Mouse (Mus musculus) heart, embryonic 16.5 days (tissue): ENCODE measurements around the gene Tex48. TPM values are rescaled to one million over a fixed set of nuclear protein-coding genes. Genes with fewer than 3 reads are reported as not detected.

Experiments used
- ATAC-seq: fragments of 200-750 bp; cut with Nextera tagmentation; replicated peaks from 2 replicates; pipeline ENCODE4 v1.8.0; 2017; ENCODE audit warnings: moderate number of reproducible peaks; ENCODE audit not compliant: insufficient read depth, low FRiP score; ENCODE audit errors: extremely low read depth
- H3K27ac ChIP-seq: fragments of 300-500 bp; sonication (generic); 2 replicates; pipeline ENCODE4 v1.5.1; 2014; ENCODE audit warnings: mild to moderate bottlenecking, low read length, control low read depth, moderate library complexity
- H3K27me3 ChIP-seq: fragments of 300-500 bp; sonication (generic); 2 replicates; pipeline ENCODE4 v1.6.1; 2014; ENCODE audit warnings: low read length, mixed read lengths; ENCODE audit not compliant: control insufficient read depth, insufficient read depth
- H3K36me3 ChIP-seq: fragments of 300-500 bp; sonication (generic); 2 replicates; pipeline ENCODE4 v1.6.1; 2014; ENCODE audit not compliant: control insufficient read depth, insufficient read depth
- H3K4me1 ChIP-seq: fragments of 300-500 bp; sonication (generic); 2 replicates; pipeline ENCODE4 v1.6.1; 2014; ENCODE audit warnings: low read length, mixed read lengths; ENCODE audit not compliant: control insufficient read depth, insufficient read depth
- H3K4me2 ChIP-seq: fragments of 300-500 bp; sonication (generic); 2 replicates; pipeline ENCODE4 v1.6.1; 2014; ENCODE audit warnings: low read depth, mild to moderate bottlenecking, control low read depth, low read length
- H3K4me3 ChIP-seq: fragments of 300-500 bp; sonication (generic); 2 replicates; pipeline ENCODE4 v1.5.1; 2014; ENCODE audit warnings: mild to moderate bottlenecking, control low read depth, low read length
- H3K9ac ChIP-seq: fragments of 300-500 bp; sonication (generic); 2 replicates; pipeline ENCODE4 v1.6.1; 2014; ENCODE audit warnings: low read length, control low read depth
- H3K9me3 ChIP-seq: fragments of 300-500 bp; sonication (generic); replicated peaks from 2 replicates; pipeline ENCODE4 v1.6.1; 2016; ENCODE audit warnings: low read length; ENCODE audit not compliant: control insufficient read depth
- WGBS: fragments of 180-500 bp; shearing (Covaris S2); extraction: QIAGEN DNeasy Blood & Tissue Kit; methylation state at CpG from one replicate; pipeline ENCODE4 v1.1.7; 2014; 5-methylcytosine and 5-hydroxymethylcytosine counted together
- polyA plus RNA-seq: library from polyadenylated mRNA; unstranded; fragments of >200 nt; fragmentation: Nextera tagmentation; extraction: Ambion mirVana; gene quantifications from 2 replicates; pipeline ENCODE4 v1.2.1, GENCODE M21; 2015

Gene Tex48
- polyA plus RNA-seq, result not detected in 2 replicates

- H3K4me3 ChIP-seq, result no peak within 1 kb of the TSS
- no peaks in the 10 kb centered on the region for H3K4me1 ChIP-seq
- H3K9me3 ChIP-seq, result no peaks in the 10 kb centered on the region
- no peak for ATAC-seq
- no peak within 1 kb of the TSS for H3K4me2 ChIP-seq
- no peaks in the 10 kb centered on the region for H3K36me3 ChIP-seq
- no peak within 1 kb of the TSS for H3K9ac ChIP-seq
- H3K27ac ChIP-seq, result no peak within 1 kb of the TSS
- H3K27me3 ChIP-seq, result no peaks in the 10 kb centered on the region
- WGBS, result 57% methylated on average over 5 of the region's 5 CpGs
These were observed at the start of gene Tex48 for GRCm38 (mm10) chr4:63622378-63622835. Gene Tex48, minus strand, starts transcription at chr4:63622428.

GRCm38 (mm10) chr4:63668255-63668654 is 46.0 kb upstream of the Tex48 start:
- Histone ChIP-seq H3K9ac (no peak overlapping the region), H3K4me2 (no peak overlapping the region), H3K27me3 (no peaks in the 10 kb centered on the region), H3K36me3 (no peaks in the 10 kb centered on the region), H3K9me3 (no peaks in the 10 kb centered on the region), H3K4me1 (no peaks in the 10 kb centered on the region), H3K27ac (no peak overlapping the region), H3K4me3 (no peak overlapping the region)
- 55% methylated on average over 4 of the region's 4 CpGs for WGBS
- ATAC-seq, result no peak

GRCm38 (mm10) chr4:63665738-63666137 is 43.5 kb upstream of the Tex48 start:
- WGBS, result 82% methylated on average over 7 of the region's 7 CpGs

GRCm38 (mm10) chr4:63663279-63663678 is 41.1 kb upstream of the Tex48 start, which contains the start of gene Gm11214:
Gene Gm11214, minus strand, starts transcription at chr4:63663379.
- no peak within 1 kb of the TSS for H3K9ac ChIP-seq
- H3K27me3 ChIP-seq, result no peaks in the 10 kb centered on the region
- 88% methylated on average over 6 of the region's 6 CpGs for WGBS
- no peak within 1 kb of the TSS for H3K4me2 ChIP-seq
- ATAC-seq, result no peak
- no peaks in the 10 kb centered on the region for H3K9me3 ChIP-seq
- no peaks in the 10 kb centered on the region for H3K36me3 ChIP-seq
- no peaks in the 10 kb centered on the region for H3K4me1 ChIP-seq
- H3K4me3 ChIP-seq, result no peak within 1 kb of the TSS
- no peak within 1 kb of the TSS for H3K27ac ChIP-seq

More at GRCm38 (mm10) chr4:63665738-63666137, 43.5 kb upstream of the Tex48 start:
- no peaks in the 10 kb centered on the region for H3K27me3 ChIP-seq
- no peak overlapping the region for H3K4me2 ChIP-seq
- no peaks in the 10 kb centered on the region for H3K4me1 ChIP-seq
- ATAC-seq, result no peak
- no peaks in the 10 kb centered on the region for H3K36me3 ChIP-seq
- H3K9ac ChIP-seq, result no peak overlapping the region
- no peaks in the 10 kb centered on the region for H3K9me3 ChIP-seq
- H3K4me3 ChIP-seq, result no peak overlapping the region
- no peak overlapping the region for H3K27ac ChIP-seq

GRCm38 (mm10) chr4:63661857-63662256 is 39.6 kb upstream of the Tex48 start:
- no peaks in the 10 kb centered on the region for H3K9me3 ChIP-seq
- no peak for ATAC-seq
- no peak overlapping the region for H3K4me3 ChIP-seq
- no peaks in the 10 kb centered on the region for H3K27me3 ChIP-seq
- H3K4me1 ChIP-seq, result no peaks in the 10 kb centered on the region
- 72% methylated on average over 1 of the region's 1 CpGs for WGBS
- no peaks in the 10 kb centered on the region for H3K36me3 ChIP-seq
- H3K4me2 ChIP-seq, result no peak overlapping the region
- H3K27ac ChIP-seq, result no peak overlapping the region
- no peak overlapping the region for H3K9ac ChIP-seq

GRCm38 (mm10) chr4:63661426-63661825 is 39.2 kb upstream of the Tex48 start:
- no peaks in the 10 kb centered on the region for H3K4me1 ChIP-seq
- no peak overlapping the region for H3K27ac ChIP-seq
- no peaks in the 10 kb centered on the region for H3K36me3 ChIP-seq
- H3K4me3 ChIP-seq, result no peak overlapping the region
- H3K27me3 ChIP-seq, result no peaks in the 10 kb centered on the region
- no peak overlapping the region for H3K9ac ChIP-seq
- no peaks in the 10 kb centered on the region for H3K9me3 ChIP-seq
- no peak overlapping the region for H3K4me2 ChIP-seq
- ATAC-seq, result no peak
- whole genome bisulfite sequencing, result 76% methylated on average over 1 of the region's 1 CpGs

- Histone ChIP-seq H3K36me3 (no peaks in the 10 kb centered on the region), H3K4me1 (no peaks in the 10 kb centered on the region), H3K27ac (no peak overlapping the region), H3K4me2 (no peak overlapping the region), H3K27me3 (no peaks in the 10 kb centered on the region), H3K9me3 (no peaks in the 10 kb centered on the region), H3K4me3 (no peak overlapping the region), H3K9ac (no peak overlapping the region)
- 83% methylated on average over 1 of the region's 1 CpGs for WGBS
- ATAC-seq, result no peak
These were observed 37.5 kb upstream of the Tex48 start for GRCm38 (mm10) chr4:63659775-63660174.

- no peak overlapping the region for H3K9ac ChIP-seq
- no peaks in the 10 kb centered on the region for H3K9me3 ChIP-seq
- 36% methylated on average over 4 of the region's 4 CpGs for WGBS
- H3K27me3 ChIP-seq, result no peaks in the 10 kb centered on the region
- no peak overlapping the region for H3K27ac ChIP-seq
- no peak overlapping the region for H3K4me2 ChIP-seq
- H3K4me1 ChIP-seq, result no peaks in the 10 kb centered on the region
- H3K36me3 ChIP-seq, result no peaks in the 10 kb centered on the region
- no peak overlapping the region for H3K4me3 ChIP-seq
- no peak for ATAC-seq
These were observed 36.9 kb upstream of the Tex48 start for GRCm38 (mm10) chr4:63659086-63659485.

GRCm38 (mm10) chr4:63654381-63654780 is 32.2 kb upstream of the Tex48 start:
- Histone ChIP-seq H3K4me1 (no peaks in the 10 kb centered on the region), H3K27ac (no peak overlapping the region), H3K4me3 (no peak overlapping the region), H3K9ac (no peak overlapping the region), H3K27me3 (no peaks in the 10 kb centered on the region), H3K36me3 (no peaks in the 10 kb centered on the region), H3K4me2 (no peak overlapping the region), H3K9me3 (no peaks in the 10 kb centered on the region)
- WGBS, result 67% methylated on average over 1 of the region's 1 CpGs
- ATAC-seq, result no peak
